Mouse (Mus musculus) kidney, adult 2 months (tissue): Measurements from ENCODE around the gene Ldlrap1. TPM values are rescaled to one million over a fixed set of nuclear protein-coding genes. Genes with fewer than 3 reads are reported as not detected.

Source experiments
- DNase-seq: peaks from one replicate; pipeline ENCODE4 v3.0.0; 2021
- H3K27ac ChIP-seq: fragments of 200-500 bp; 2 replicates; pipeline ENCODE4 v1.5.1; 2012; ENCODE audit warnings: low read depth, low read length, control low read depth, inconsistent platforms; ENCODE audit not compliant: insufficient read depth
- H3K27me3 ChIP-seq: fragments of 200-500 bp; replicated peaks from 2 replicates; pipeline ENCODE4 v1.6.1; 2012; ENCODE audit warnings: mild to moderate bottlenecking, moderate library complexity, low read length, inconsistent platforms; ENCODE audit not compliant: control insufficient read depth, insufficient read depth
- H3K36me3 ChIP-seq: fragments of 200-500 bp; 2 replicates; pipeline ENCODE4 v1.6.1; 2012; ENCODE audit warnings: mild to moderate bottlenecking, moderate library complexity, low read length, inconsistent platforms; ENCODE audit not compliant: control insufficient read depth, insufficient read depth
- H3K4me1 ChIP-seq: fragments of 200-500 bp; 2 replicates; pipeline ENCODE4 v1.6.1; 2011; ENCODE audit warnings: low read length; ENCODE audit not compliant: control insufficient read depth, insufficient read depth
- H3K4me3 ChIP-seq: fragments of 200-500 bp; 2 replicates; pipeline ENCODE4 v1.5.1; 2011; ENCODE audit warnings: mild to moderate bottlenecking, low read depth, low read length, control low read depth; ENCODE audit not compliant: insufficient read depth
- CTCF ChIP-seq: fragments of 200-500 bp; conservative IDR thresholded peaks from 2 replicates; pipeline ENCODE4 v1.5.1; 2011; ENCODE audit warnings: low read depth, mild to moderate bottlenecking, control low read depth, low read length, moderate library complexity, mixed read lengths; ENCODE audit not compliant: insufficient read depth, insufficient read length
- POLR2A ChIP-seq: fragments of 200-500 bp; IDR thresholded peaks from one replicate; pipeline ENCODE4 v1.6.1; 2011; ENCODE audit warnings: low read depth, low read length, control low read depth
- WGBS: fragments of 180-500 bp; shearing (Covaris S2); methylation state at CpG from one replicate; pipeline ENCODE4 v1.1.7; 2018; 5-methylcytosine and 5-hydroxymethylcytosine counted together
- polyA plus RNA-seq: library from polyadenylated mRNA; depleted of rRNA; stranded (reverse); fragments of >200 nt; gene quantifications from 2 replicates; pipeline ENCODE4 v1.2.3, GENCODE M21; 2012

Gene Ldlrap1
- polyA plus RNA-seq, 1 experiment, result 22.0 TPM

- Histone ChIP-seq H3K4me3 (no peak overlapping the region), H3K4me1 (0 out of 2 replicates have a peak, but pooled peaks cover 3% of the 10 kb centered on the region), H3K36me3 (no peaks in the 10 kb centered on the region), H3K27me3 (no peaks in the 10 kb centered on the region), H3K27ac (no peak overlapping the region)
- DNase-seq, result no peak
- WGBS, result 45% methylated on average over 14 of the region's 14 CpGs
- TF ChIP-seq CTCF (no peak), POLR2A (no peak)
These were observed 7.6 kb upstream of the Ldlrap1 start for GRCm38 (mm10) chr4:134775234-134775944.

- TF ChIP-seq CTCF (no peak), POLR2A (no peak)
- Histone ChIP-seq H3K4me3 (no peak overlapping the region), H3K36me3 (no peaks in the 10 kb centered on the region), H3K27ac (no peak overlapping the region), H3K4me1 (no peaks in the 10 kb centered on the region), H3K27me3 (no peaks in the 10 kb centered on the region)
- 83% methylated on average over 6 of the region's 6 CpGs for WGBS
- no peak for DNase-seq
These were observed 6.3 kb upstream of the Ldlrap1 start for GRCm38 (mm10) chr4:134774126-134774525.

GRCm38 (mm10) chr4:134772805-134773674 lies 5.2 kb upstream of the Ldlrap1 start:
- DNase-seq, result no peak
- Histone ChIP-seq H3K36me3 (no peaks in the 10 kb centered on the region), H3K4me3 (no peak overlapping the region), H3K4me1 (peaks cover 7% of the 10 kb centered on the region), H3K27me3 (no peaks in the 10 kb centered on the region), H3K27ac (no peak overlapping the region)
- WGBS, result 63% methylated on average over 4 of the region's 4 CpGs
- TF ChIP-seq POLR2A (no peak), CTCF (no peak)

GRCm38 (mm10) chr4:134769891-134770290 lies 2.1 kb upstream of the Ldlrap1 start:
- peaks cover 13% of the 10 kb centered on the region for H3K4me1 ChIP-seq

GRCm38 (mm10) chr4:134769081-134769811 lies 1.4 kb upstream of the Ldlrap1 start:
- H3K4me3 ChIP-seq, result no peak overlapping the region
- WGBS, result 57% methylated on average over 7 of the region's 7 CpGs
- H3K36me3 ChIP-seq, result no peaks in the 10 kb centered on the region
- H3K27ac ChIP-seq, result no peak overlapping the region
- no peaks in the 10 kb centered on the region for H3K27me3 ChIP-seq
- peak; percentile 69 for DNase-seq
- no peak for TF ChIP-seq POLR2A
- 0 out of 2 replicates have a peak, but pooled peaks have one; percentile 4 for TF ChIP-seq CTCF
- H3K4me1 ChIP-seq, result peaks cover 17% of the 10 kb centered on the region

More at GRCm38 (mm10) chr4:134769891-134770290, 2.1 kb upstream of the Ldlrap1 start:
- H3K27ac ChIP-seq, result no peak overlapping the region
- WGBS, result 86% methylated on average over 7 of the region's 7 CpGs
- TF ChIP-seq POLR2A (no peak), CTCF (no peak)
- DNase-seq, result no peak
- no peaks in the 10 kb centered on the region for H3K36me3 ChIP-seq
- no peak overlapping the region for H3K4me3 ChIP-seq
- no peaks in the 10 kb centered on the region for H3K27me3 ChIP-seq

GRCm38 (mm10) chr4:134768226-134768888 lies 533 bp upstream of the Ldlrap1 start:
- WGBS, result 17% methylated on average over 21 of the region's 21 CpGs
- no peaks in the 10 kb centered on the region for H3K27me3 ChIP-seq
- no peaks in the 10 kb centered on the region for H3K36me3 ChIP-seq
- peak overlapping the region; percentile 44 for H3K4me3 ChIP-seq
- H3K27ac ChIP-seq, result no peak overlapping the region
- H3K4me1 ChIP-seq, result peaks cover 22% of the 10 kb centered on the region
- TF ChIP-seq CTCF (no peak), POLR2A (no peak)
- no peak for DNase-seq
